Mouse (Mus musculus) gonadal fat pad, adult 2 months (tissue): ENCODE results near the gene Hormad2. TPM values are rescaled to one million over a fixed set of nuclear protein-coding genes. Genes with fewer than 3 reads are reported as not detected.
A peak's percentile ranks its signal among the peaks of the same experiment; 100 is the strongest.

ENCODE experiments used
- DNase-seq: peaks from one replicate; pipeline ENCODE4 v3.0.0-alpha.2; 2012; ENCODE audit warnings: low read depth
- polyA plus RNA-seq: library from polyadenylated mRNA; depleted of rRNA; stranded (reverse); fragments of >200 nt; gene quantifications from 2 replicates; pipeline ENCODE4 v1.2.3, GENCODE M21; 2012

The Hormad2 gene
- polyA plus RNA-seq, 1 experiment: 0.16 TPM

GRCm38 (mm10) chr11:4446195-4446868 is 5.4 kb upstream of the Hormad2 start:
- no peak for DNase-seq

GRCm38 (mm10) chr11:4442280-4442679 is 1.4 kb upstream of the Hormad2 start:
- peak; percentile 16 for DNase-seq

GRCm38 (mm10) chr11:4438211-4438610 is 2.7 kb downstream of the Hormad2 start:
- DNase-seq: no peak

GRCm38 (mm10) chr11:4437318-4437717 is 3.6 kb downstream of the Hormad2 start:
- no peak for DNase-seq

- no peak for DNase-seq
Observed at GRCm38 (mm10) chr11:4436631-4437030, 4.3 kb downstream of the Hormad2 start.

GRCm38 (mm10) chr11:4434461-4434860 is 6.4 kb downstream of the Hormad2 start:
- DNase-seq: no peak

- DNase-seq: no peak
Observed at GRCm38 (mm10) chr11:4423818-4424217, 17.1 kb downstream of the Hormad2 start.

- no peak for DNase-seq
Observed at GRCm38 (mm10) chr11:4422494-4423425, 18.1 kb downstream of the Hormad2 start.

- DNase-seq: no peak
Observed at GRCm38 (mm10) chr11:4421933-4422488, 18.9 kb downstream of the Hormad2 start.

- no peak for DNase-seq
Observed at GRCm38 (mm10) chr11:4417986-4418385, 22.9 kb downstream of the Hormad2 start.

- no peak for DNase-seq
Observed at GRCm38 (mm10) chr11:4412294-4412693, 28.6 kb downstream of the Hormad2 start.

GRCm38 (mm10) chr11:4404277-4404676 is 36.6 kb downstream of the Hormad2 start:
- no peak for DNase-seq

GRCm38 (mm10) chr11:4403381-4403780 is 37.5 kb downstream of the Hormad2 start:
- DNase-seq: no peak

- no peak for DNase-seq
Observed at GRCm38 (mm10) chr11:4401251-4401650, 39.7 kb downstream of the Hormad2 start.

- DNase-seq: no peak
Observed at GRCm38 (mm10) chr11:4394226-4394625, 46.7 kb downstream of the Hormad2 start.

GRCm38 (mm10) chr11:4388018-4388417 is 52.9 kb downstream of the Hormad2 start:
- DNase-seq: no peak

- no peak for DNase-seq
Observed at GRCm38 (mm10) chr11:4382321-4382720, 58.6 kb downstream of the Hormad2 start.

- no peak for DNase-seq
Observed at GRCm38 (mm10) chr11:4379857-4380256, 61.0 kb downstream of the Hormad2 start.

GRCm38 (mm10) chr11:4366389-4366788 is 74.5 kb downstream of the Hormad2 start:
- no peak for DNase-seq

GRCm38 (mm10) chr11:4355430-4355829 is 85.5 kb downstream of the Hormad2 start:
- no peak for DNase-seq

- no peak for DNase-seq
Observed at GRCm38 (mm10) chr11:4352637-4353036, 88.3 kb downstream of the Hormad2 start.

- DNase-seq: no peak
Observed at GRCm38 (mm10) chr11:4343926-4344325, 97.0 kb downstream of the Hormad2 start.

GRCm38 (mm10) chr11:4342027-4342426 is 98.9 kb downstream of the Hormad2 start:
- DNase-seq: no peak
